Mouse (Mus musculus) fat pad, adult 2 months (tissue): ENCODE results near the gene Psmd9.

Source experiments
- DNase-seq: peaks from one replicate; pipeline ENCODE4 v3.0.0-alpha.2; 2011; ENCODE audit warnings: low read depth, low spot score; ENCODE audit errors: extremely low read depth

Gene Psmd9

GRCm38 (mm10) chr5:123169284-123169683, at the start of gene Psmd9:
Psmd9 (plus strand) TSS chr5:123169413.
- DNase-seq: no peak

DNA sequence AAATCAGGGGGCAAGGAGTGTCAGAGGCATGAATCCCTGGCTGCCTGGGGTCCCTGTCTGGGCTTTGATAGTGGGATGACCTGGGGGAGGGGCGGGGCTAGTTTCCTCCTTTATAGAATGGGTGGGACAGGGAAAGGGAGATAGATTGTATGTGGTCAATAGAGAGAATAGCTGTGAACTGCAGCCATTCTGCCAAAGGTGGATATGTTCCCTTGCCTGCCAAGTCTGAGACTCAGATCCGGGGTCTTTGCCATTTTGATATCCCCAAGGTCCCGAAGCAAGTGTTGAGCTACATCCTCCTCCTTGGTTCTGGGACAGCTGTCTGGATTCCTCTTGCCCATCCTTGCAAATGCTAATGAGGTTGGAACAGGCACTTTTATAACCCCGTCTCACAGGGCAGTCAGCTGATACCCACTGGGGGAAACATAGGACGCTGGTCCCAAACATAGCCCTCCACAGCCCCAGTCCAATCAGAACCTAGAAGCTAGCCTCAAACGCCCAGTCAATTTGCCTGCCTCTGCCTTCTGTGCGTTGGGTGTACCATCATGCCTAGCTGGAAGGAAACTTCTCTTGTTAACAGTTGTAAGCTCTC, 48.5 kb upstream of the Psmd9 start:
- no peak for DNase-seq

DNA sequence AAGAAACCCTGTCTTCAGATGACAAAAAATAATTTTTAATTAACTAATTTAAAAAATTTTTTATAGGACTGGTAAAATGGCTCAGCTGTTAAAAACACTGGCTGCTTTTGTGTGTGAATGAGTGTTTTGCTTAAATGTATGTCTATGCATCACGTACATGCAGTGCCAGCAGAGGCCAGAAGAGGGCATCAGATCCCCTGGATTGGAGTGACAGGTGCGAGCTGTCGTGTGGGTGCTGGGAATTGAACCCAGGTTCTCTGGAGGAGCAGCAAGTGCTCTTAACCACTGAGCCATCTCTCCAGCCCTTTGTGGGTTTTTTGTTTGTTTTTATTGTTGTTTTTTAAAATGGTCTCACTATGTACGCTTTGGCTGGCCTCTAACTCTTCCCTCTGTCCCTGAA, 47.0 kb upstream of the Psmd9 start:
- no peak for DNase-seq

GRCm38 (mm10) chr5:123125105-123125504, 44.1 kb upstream of the Psmd9 start:
- no peak for DNase-seq

GRCm38 (mm10) chr5:123125638-123126406, 43.4 kb upstream of the Psmd9 start:
- no peak for DNase-seq

DNA sequence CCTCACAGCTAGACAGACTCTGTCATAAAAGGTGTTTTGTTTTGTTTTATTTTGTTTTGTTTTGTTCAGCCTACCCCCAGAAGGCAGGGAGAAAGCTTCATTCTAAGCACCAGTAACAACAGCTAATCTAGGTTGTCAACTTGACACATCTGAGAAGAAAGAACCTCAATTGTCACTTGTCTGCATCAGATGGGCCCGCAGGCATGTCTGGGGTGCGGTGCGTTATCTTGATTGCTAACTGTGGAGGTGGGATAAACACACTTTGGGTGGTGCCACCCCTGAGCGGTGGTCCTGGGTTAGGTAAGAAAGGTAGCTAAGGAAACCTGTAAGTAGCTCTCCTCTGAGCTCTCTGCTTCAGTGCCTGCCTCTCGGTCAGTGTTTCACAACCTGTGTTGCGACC, 42.2 kb upstream of the Psmd9 start:
- DNase-seq: no peak

GRCm38 (mm10) chr5:123128426-123129169, 40.6 kb upstream of the Psmd9 start:
- DNase-seq: no peak

DNA sequence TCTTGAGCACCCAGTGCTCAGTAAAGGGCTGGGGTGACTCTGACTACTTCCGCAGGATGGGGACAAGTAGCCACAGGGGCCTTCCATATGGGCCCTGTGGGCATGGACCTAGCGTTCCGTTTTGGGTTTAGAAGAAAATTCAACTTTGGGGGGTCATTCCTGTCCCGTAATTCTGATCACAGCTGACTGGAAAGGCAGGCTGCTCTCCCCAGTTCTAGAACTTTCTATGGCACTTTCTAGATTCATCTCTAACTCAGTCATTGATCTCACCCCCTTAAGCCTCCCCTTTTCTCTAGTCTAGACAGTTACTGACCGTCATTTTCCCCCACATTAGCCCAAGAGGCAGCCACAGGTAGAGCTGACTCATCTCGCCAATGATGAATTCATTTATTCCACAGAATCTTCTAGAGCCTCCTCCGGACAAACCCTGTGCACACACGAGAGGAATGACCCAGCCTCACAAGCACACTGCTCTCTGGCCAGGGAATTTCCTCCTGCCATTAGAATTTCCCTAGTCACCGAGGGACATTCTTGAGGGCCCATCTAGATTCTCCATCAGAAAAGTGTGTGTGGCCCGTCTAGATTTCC, 39.9 kb upstream of the Psmd9 start:
- DNase-seq: no peak

- no peak for DNase-seq
Measured at GRCm38 (mm10) chr5:123130030-123130813, 39.0 kb upstream of the Psmd9 start.

DNA sequence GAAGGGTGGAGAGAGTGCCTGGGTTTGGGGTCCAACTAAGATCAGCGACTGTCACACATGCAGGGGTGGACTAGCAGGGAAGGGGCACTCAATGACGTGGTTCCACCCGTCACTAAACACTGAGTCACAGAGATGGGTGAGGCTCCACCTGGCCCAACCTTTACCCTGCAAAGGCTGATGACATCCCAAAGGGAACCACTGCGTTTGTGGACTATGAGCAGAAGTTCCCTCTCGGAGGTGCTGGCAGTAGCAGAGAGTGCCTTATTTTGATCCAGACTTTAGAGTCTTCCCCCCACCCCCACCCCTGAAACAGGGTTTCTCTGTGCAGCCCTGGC, 38.4 kb upstream of the Psmd9 start:
- no peak for DNase-seq

GRCm38 (mm10) chr5:123132308-123133071, 36.7 kb upstream of the Psmd9 start, which contains the start of gene Rhof:
Rhof (minus strand) TSS chr5:123132692.
- DNase-seq: no peak

- no peak for DNase-seq
Measured at GRCm38 (mm10) chr5:123133083-123133783, 36.0 kb upstream of the Psmd9 start.

DNA sequence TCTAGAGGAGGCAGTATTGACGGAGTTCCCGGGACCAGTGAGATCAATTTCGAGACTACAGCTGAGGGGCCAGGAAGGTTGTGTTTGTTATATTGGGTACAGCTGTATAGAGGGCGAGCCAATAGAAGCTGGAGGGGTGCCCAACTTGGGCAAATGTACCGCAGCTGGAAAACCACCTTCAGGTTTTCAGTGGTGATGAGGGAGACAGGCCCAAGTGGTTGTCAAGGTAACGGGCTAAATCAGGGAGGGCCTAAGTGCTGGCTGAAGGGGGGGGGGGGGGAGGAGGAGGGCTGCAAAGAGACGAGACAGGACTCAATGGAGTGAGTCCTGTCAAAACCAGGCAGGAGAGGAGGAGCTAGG, 35.4 kb upstream of the Psmd9 start:
- DNase-seq: no peak

DNA sequence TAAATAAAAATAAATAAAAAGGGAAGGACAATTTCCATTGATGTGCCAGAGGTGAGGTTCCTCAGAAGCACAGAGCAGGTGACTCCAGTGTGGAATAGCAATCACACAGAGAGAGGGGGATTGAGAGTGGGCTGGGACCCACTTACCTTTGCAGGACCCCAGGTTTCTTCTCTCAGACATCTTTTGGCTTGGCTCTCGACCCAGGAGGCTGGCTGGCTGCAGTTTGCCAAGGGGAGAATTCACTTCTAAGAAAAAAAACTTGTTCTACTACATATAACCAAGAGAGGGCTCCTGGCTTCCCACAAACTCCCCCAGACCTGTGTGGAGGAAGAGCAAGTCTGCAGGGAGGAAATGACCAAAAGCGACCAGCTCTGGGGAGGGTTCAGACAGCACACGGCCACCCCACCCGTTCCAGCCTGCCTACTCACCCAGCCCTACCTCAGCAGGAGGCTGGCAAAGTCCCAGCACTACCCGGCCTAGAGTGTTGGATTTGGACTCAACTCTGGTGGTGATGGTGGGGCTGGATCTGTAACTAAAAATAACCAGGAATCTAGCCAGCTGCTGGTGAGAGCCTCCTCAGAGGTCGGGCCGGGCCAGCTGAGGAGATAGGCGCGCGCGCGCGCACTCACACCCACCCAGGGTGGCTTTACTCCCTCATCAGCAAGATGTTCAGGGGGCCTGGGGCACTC, 34.9 kb upstream of the Psmd9 start:
- DNase-seq: no peak

- no peak for DNase-seq
Measured at GRCm38 (mm10) chr5:123134875-123135382, 34.3 kb upstream of the Psmd9 start.

DNA sequence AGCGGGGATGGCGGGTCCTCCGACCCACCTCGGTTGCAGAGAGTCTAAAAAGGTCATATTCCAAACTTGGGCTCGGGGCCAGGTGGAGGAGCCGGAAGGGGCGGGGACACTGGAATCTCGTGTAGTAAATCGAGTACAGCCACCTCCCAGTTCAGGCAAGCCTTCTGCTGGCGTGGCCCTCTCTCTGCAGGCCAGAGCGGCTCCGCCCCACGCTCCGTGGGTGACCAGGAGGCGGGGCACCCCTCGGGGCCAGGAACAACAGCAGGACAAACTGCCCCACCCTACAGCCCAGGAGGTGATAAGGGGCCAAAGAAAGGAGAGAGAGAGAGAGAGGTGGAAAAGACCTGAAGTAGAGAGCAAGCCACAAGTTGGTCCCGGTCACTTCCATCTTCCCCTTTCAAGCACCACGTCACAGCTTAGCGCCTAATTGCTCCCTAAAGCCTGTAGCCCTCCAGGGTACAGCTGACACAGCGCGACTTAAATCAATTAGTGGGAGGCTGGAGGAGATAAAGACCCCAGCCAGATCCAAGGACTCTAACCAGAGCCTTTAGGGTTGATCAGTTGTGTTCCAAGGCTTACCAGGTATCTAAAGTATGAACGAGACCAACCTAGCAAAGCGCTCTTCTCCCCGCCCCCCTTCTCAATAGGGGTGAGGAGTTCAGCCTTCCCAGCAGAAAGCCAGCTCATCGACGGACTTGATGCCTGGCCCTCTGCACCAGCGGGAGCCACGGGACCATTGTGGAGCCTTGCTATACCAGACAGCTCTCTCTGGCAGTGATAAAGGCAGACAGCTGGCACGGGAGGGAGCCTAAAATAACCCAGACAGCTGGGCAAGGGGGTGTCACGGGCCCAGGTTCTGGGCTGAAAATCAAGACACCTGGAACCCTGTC, 33.5 kb upstream of the Psmd9 start:
- no peak for DNase-seq

- DNase-seq: peak; percentile 88
Measured at GRCm38 (mm10) chr5:123136361-123137043, 32.7 kb upstream of the Psmd9 start.
